Mouse (Mus musculus) megakaryocyte, embryonic 14.5 days (primary cell): ENCODE data around the gene Mlkl.

Source experiments
- FLI1 ChIP-seq: IDR thresholded peaks from 2 replicates; pipeline ENCODE4 v1.6.1; 2012; ENCODE audit warnings: low read length, inconsistent platforms, mixed read lengths
- GATA1 ChIP-seq: IDR thresholded peaks from 3 replicates; pipeline ENCODE4 v1.6.1; 2012; ENCODE audit warnings: mixed read lengths, low read length, inconsistent platforms, borderline replicate concordance

- TF ChIP-seq GATA1 (no peak), FLI1 (no peak)
Measured at GRCm38 (mm10) chr8:111268277-111268676, 69.7 kb downstream of the Mlkl start.
